Mouse (Mus musculus): ENCODE measurements around the gene Abcc4. TPM values are rescaled to one million over a fixed set of nuclear protein-coding genes. Genes with fewer than 3 reads are reported as not detected.

The Abcc4 gene
- polyA plus RNA-seq, 1 experiment from 2014 or later, result 1.2 TPM

GRCm38 (mm10) chr14:118725467-118725866, 19.4 kb upstream of the Abcc4 start:
- Histone ChIP-seq H3K27me3 (no peaks in the 10 kb centered on the region), H3K4me1 (no peaks in the 10 kb centered on the region), H3K36me3 (no peaks in the 10 kb centered on the region), H3K4me2 (replicated peaks) (no peak overlapping the region), H3K4me3 (no peak overlapping the region), H3K9ac (replicated peaks) (no peak overlapping the region), H3K27ac (replicated peaks) (no peak overlapping the region), H3K9me3 (no peaks in the 10 kb centered on the region)
- no peak for ATAC-seq (replicated peaks)
- 89% methylated on average over 5 of the region's 5 CpGs for WGBS

GRCm38 (mm10) chr14:118723920-118724693, 18.1 kb upstream of the Abcc4 start:
- H3K4me3 ChIP-seq, result no peak overlapping the region
- no peak overlapping the region for H3K4me2 ChIP-seq (replicated peaks)
- H3K36me3 ChIP-seq, result no peaks in the 10 kb centered on the region
- H3K27ac ChIP-seq (replicated peaks), result no peak overlapping the region
- no peak for ATAC-seq (replicated peaks)
- no peaks in the 10 kb centered on the region for H3K9me3 ChIP-seq
- H3K4me1 ChIP-seq, result no peaks in the 10 kb centered on the region
- 89% methylated on average over 11 of the region's 11 CpGs for WGBS
- H3K9ac ChIP-seq (replicated peaks), result no peak overlapping the region
- H3K27me3 ChIP-seq, result no peaks in the 10 kb centered on the region

GRCm38 (mm10) chr14:118719566-118720174, 13.7 kb upstream of the Abcc4 start:
- Histone ChIP-seq H3K27me3 (no peaks in the 10 kb centered on the region; the same call in 1 of the 2 replicates), H3K4me3 (no peak overlapping the region), H3K4me1 (no peaks in the 10 kb centered on the region), H3K4me2 (replicated peaks) (no peak overlapping the region), H3K36me3 (no peaks in the 10 kb centered on the region), H3K9ac (replicated peaks) (no peak overlapping the region), H3K27ac (replicated peaks) (no peak overlapping the region), H3K9me3 (no peaks in the 10 kb centered on the region)
- 54% methylated on average over 10 of the region's 10 CpGs for WGBS
- no peak for ATAC-seq (replicated peaks)

GRCm38 (mm10) chr14:118718576-118718975, 12.6 kb upstream of the Abcc4 start:
- Histone ChIP-seq H3K27ac (replicated peaks) (no peak overlapping the region), H3K4me3 (no peak overlapping the region), H3K4me2 (replicated peaks) (no peak overlapping the region), H3K9me3 (no peaks in the 10 kb centered on the region), H3K27me3 (no peaks in the 10 kb centered on the region; the same call in 1 of the 2 replicates), H3K9ac (replicated peaks) (no peak overlapping the region), H3K4me1 (peaks cover 1% of the 10 kb centered on the region), H3K36me3 (no peaks in the 10 kb centered on the region)
- no peak for ATAC-seq (replicated peaks)
- 88% methylated on average over 7 of the region's 7 CpGs for WGBS

- H3K36me3 ChIP-seq, result no peaks in the 10 kb centered on the region
- H3K27me3 ChIP-seq, result peaks cover 5% of the 10 kb centered on the region; the same call in 1 of the 2 replicates
- H3K27ac ChIP-seq (replicated peaks), result no peak overlapping the region
- WGBS, result 93% methylated on average over 16 of the region's 16 CpGs
- H3K9me3 ChIP-seq, result no peaks in the 10 kb centered on the region
- no peak for ATAC-seq (replicated peaks)
- H3K4me1 ChIP-seq, result peaks cover 7% of the 10 kb centered on the region
- no peak overlapping the region for H3K9ac ChIP-seq (replicated peaks)
- no peak overlapping the region for H3K4me2 ChIP-seq (replicated peaks)
- H3K4me3 ChIP-seq, result no peak overlapping the region
Observed at GRCm38 (mm10) chr14:118716372-118717312, 10.6 kb upstream of the Abcc4 start.

- Histone ChIP-seq H3K4me3 (no peak overlapping the region), H3K9ac (replicated peaks) (no peak overlapping the region), H3K36me3 (no peaks in the 10 kb centered on the region), H3K27ac (replicated peaks) (no peak overlapping the region), H3K4me1 (peaks cover 11% of the 10 kb centered on the region), H3K9me3 (no peaks in the 10 kb centered on the region), H3K27me3 (peaks cover 7% of the 10 kb centered on the region; the same call in 1 of the 2 replicates), H3K4me2 (replicated peaks) (no peak overlapping the region)
- ATAC-seq (replicated peaks), result no peak
- 86% methylated on average over 6 of the region's 6 CpGs for WGBS
Observed at GRCm38 (mm10) chr14:118714720-118715119, 8.7 kb upstream of the Abcc4 start.

- H3K27me3 ChIP-seq, result peaks cover 7% of the 10 kb centered on the region; the same call in 1 of the 2 replicates
- no peak for ATAC-seq (replicated peaks)
- H3K36me3 ChIP-seq, result no peaks in the 10 kb centered on the region
- no peak overlapping the region for H3K27ac ChIP-seq (replicated peaks)
- WGBS, result 95% methylated on average over 2 of the region's 2 CpGs
- H3K4me1 ChIP-seq, result peaks cover 11% of the 10 kb centered on the region
- no peak overlapping the region for H3K9ac ChIP-seq (replicated peaks)
- H3K4me2 ChIP-seq (replicated peaks), result no peak overlapping the region
- no peaks in the 10 kb centered on the region for H3K9me3 ChIP-seq
- H3K4me3 ChIP-seq, result no peak overlapping the region
Observed at GRCm38 (mm10) chr14:118714320-118714719, 8.3 kb upstream of the Abcc4 start.

- Histone ChIP-seq H3K27ac (replicated peaks) (no peak overlapping the region), H3K4me1 (peaks cover 11% of the 10 kb centered on the region), H3K9me3 (no peaks in the 10 kb centered on the region), H3K4me2 (replicated peaks) (peak overlapping the region; percentile 50), H3K9ac (replicated peaks) (no peak overlapping the region), H3K27me3 (peaks cover 7% of the 10 kb centered on the region; the same call in 1 of the 2 replicates), H3K36me3 (no peaks in the 10 kb centered on the region), H3K4me3 (peak overlapping the region; percentile 31; the same call in 1 of the 2 replicates)
- no peak for ATAC-seq (replicated peaks)
- 10% methylated on average over 8 of the region's 8 CpGs for WGBS
Observed at GRCm38 (mm10) chr14:118713869-118714268, 7.8 kb upstream of the Abcc4 start.

- Histone ChIP-seq H3K36me3 (no peaks in the 10 kb centered on the region), H3K9me3 (no peaks in the 10 kb centered on the region), H3K4me2 (replicated peaks) (peak overlapping the region; percentile 50), H3K4me1 (peaks cover 11% of the 10 kb centered on the region), H3K27ac (replicated peaks) (no peak overlapping the region), H3K9ac (replicated peaks) (peak overlapping the region; percentile 34; the same call in 1 of the 2 replicates), H3K4me3 (peak overlapping the region; percentile 31), H3K27me3 (peaks cover 7% of the 10 kb centered on the region; the same call in 1 of the 2 replicates)
- no peak for ATAC-seq (replicated peaks)
- WGBS, result 3% methylated on average over 18 of the region's 18 CpGs
Observed at GRCm38 (mm10) chr14:118713408-118713807, 7.4 kb upstream of the Abcc4 start.

- H3K27ac ChIP-seq (replicated peaks), result no peak overlapping the region
- peaks cover 7% of the 10 kb centered on the region; the same call in 1 of the 2 replicates for H3K27me3 ChIP-seq
- H3K9ac ChIP-seq (replicated peaks), result no peak overlapping the region
- no peaks in the 10 kb centered on the region for H3K36me3 ChIP-seq
- ATAC-seq (replicated peaks), result no peak
- H3K4me2 ChIP-seq (replicated peaks), result peak overlapping the region; percentile 50; the same call in 1 of the 2 replicates
- 63% methylated on average over 5 of the region's 5 CpGs for WGBS
- no peak overlapping the region for H3K4me3 ChIP-seq
- H3K9me3 ChIP-seq, result no peaks in the 10 kb centered on the region
- H3K4me1 ChIP-seq, result peaks cover 11% of the 10 kb centered on the region
Observed at GRCm38 (mm10) chr14:118712889-118713288, 6.9 kb upstream of the Abcc4 start.

GRCm38 (mm10) chr14:118710945-118711344, 4.9 kb upstream of the Abcc4 start:
- no peak for ATAC-seq (replicated peaks)
- H3K27me3 ChIP-seq, result peaks cover 18% of the 10 kb centered on the region; the same call in 1 of the 2 replicates
- peaks cover 17% of the 10 kb centered on the region for H3K4me1 ChIP-seq
- no peak overlapping the region for H3K9ac ChIP-seq (replicated peaks)
- no peak overlapping the region for H3K4me3 ChIP-seq
- no peaks in the 10 kb centered on the region for H3K9me3 ChIP-seq
- no peak overlapping the region for H3K4me2 ChIP-seq (replicated peaks)
- no peak overlapping the region for H3K27ac ChIP-seq (replicated peaks)
- no peaks in the 10 kb centered on the region for H3K36me3 ChIP-seq

Measured in forebrain, embryonic 15.5 days (tissue).